Mouse (Mus musculus) G1E (cell line): Measurements from ENCODE around the gene Lsamp.

Experiments used
- CTCF ChIP-seq: IDR thresholded peaks from 2 replicates; pipeline ENCODE4 v1.5.1; 2012; ENCODE audit warnings: low read depth, low read length, inconsistent platforms, mixed read lengths
- GATA1 ChIP-seq: IDR thresholded peaks from 2 replicates; pipeline ENCODE4 v1.6.1; 2012; ENCODE audit warnings: borderline replicate concordance, low read length, inconsistent platforms, mixed read lengths
- GATA2 ChIP-seq: IDR thresholded peaks from 2 replicates; pipeline ENCODE4 v1.6.1; 2012; ENCODE audit warnings: low read depth, low read length, inconsistent platforms, borderline replicate concordance
- POLR2AphosphoS5 ChIP-seq: IDR thresholded peaks from 2 replicates; pipeline ENCODE4 v1.6.1; 2012; ENCODE audit warnings: low read depth, low read length, inconsistent platforms; ENCODE audit not compliant: insufficient replicate concordance
- TAL1 ChIP-seq: conservative IDR thresholded peaks from 2 replicates; pipeline ENCODE4 v1.6.1; 2012; ENCODE audit warnings: low read depth, low read length, inconsistent platforms, mixed read lengths

- no peak for TF ChIP-seq CTCF
- no peak for TF ChIP-seq GATA1
- no peak for TF ChIP-seq GATA2
- no peak for TF ChIP-seq POLR2AphosphoS5
- TF ChIP-seq TAL1, result no peak
Measured at GRCm38 (mm10) chr16:42002925-42003324, 2018.8 kb downstream of the Lsamp start.
